Mouse (Mus musculus): ENCODE data around the gene Prkcq.
A peak's percentile ranks its signal among the peaks of the same experiment; 100 is the strongest.

The Prkcq gene

GRCm38 (mm10) chr2:11171754-11172501, at the start of gene Prkcq:
TSS of gene Prkcq (plus strand) at chr2:11172108.
- peak; percentile 78 for DNase-seq (ENCODE audit: low read depth, low spot score)

- DNase-seq (ENCODE audit: low read depth, low spot score): no peak
Observed at GRCm38 (mm10) chr2:11130881-11131280, 41.0 kb upstream of the Prkcq start.

- no peak for DNase-seq (ENCODE audit: low read depth, low spot score)
Observed at GRCm38 (mm10) chr2:11135718-11136117, 36.2 kb upstream of the Prkcq start.

GRCm38 (mm10) chr2:11138076-11138475, 33.8 kb upstream of the Prkcq start:
- DNase-seq (ENCODE audit: low read depth, low spot score): no peak

GRCm38 (mm10) chr2:11139518-11140152, 32.3 kb upstream of the Prkcq start:
- DNase-seq (ENCODE audit: low read depth, low spot score): peak; percentile 40

- DNase-seq (ENCODE audit: low read depth, low spot score): peak; percentile 21
Observed at GRCm38 (mm10) chr2:11140385-11140784, 31.5 kb upstream of the Prkcq start.

- peak; percentile 76 for DNase-seq (ENCODE audit: low read depth, low spot score)
Observed at GRCm38 (mm10) chr2:11149091-11149490, 22.8 kb upstream of the Prkcq start.

GRCm38 (mm10) chr2:11150975-11151374, 20.9 kb upstream of the Prkcq start:
- DNase-seq (ENCODE audit: low read depth, low spot score): peak; percentile 16

- no peak for DNase-seq (ENCODE audit: low read depth, low spot score)
Observed at GRCm38 (mm10) chr2:11151655-11152323, 20.1 kb upstream of the Prkcq start.

- DNase-seq (ENCODE audit: low read depth, low spot score): no peak
Observed at GRCm38 (mm10) chr2:11159641-11160040, 12.3 kb upstream of the Prkcq start.

GRCm38 (mm10) chr2:11160696-11161095, 11.2 kb upstream of the Prkcq start:
- no peak for DNase-seq (ENCODE audit: low read depth, low spot score)

- DNase-seq (ENCODE audit: low read depth, low spot score): no peak
Observed at GRCm38 (mm10) chr2:11161336-11161735, 10.6 kb upstream of the Prkcq start.

GRCm38 (mm10) chr2:11162701-11163100, 9.2 kb upstream of the Prkcq start:
- DNase-seq (ENCODE audit: low read depth, low spot score): no peak

- no peak for DNase-seq (ENCODE audit: low read depth, low spot score)
Observed at GRCm38 (mm10) chr2:11164170-11164569, 7.7 kb upstream of the Prkcq start.

GRCm38 (mm10) chr2:11169721-11170335, 2.1 kb upstream of the Prkcq start:
- no peak for DNase-seq (ENCODE audit: low read depth, low spot score)

- DNase-seq (ENCODE audit: low read depth, low spot score): peak; percentile 75
Observed at GRCm38 (mm10) chr2:11172831-11173414, 1.0 kb downstream of the Prkcq start.

- no peak for DNase-seq (ENCODE audit: low read depth, low spot score)
Observed at GRCm38 (mm10) chr2:11173521-11173920, 1.6 kb downstream of the Prkcq start.

- no peak for DNase-seq (ENCODE audit: low read depth, low spot score)
Observed at GRCm38 (mm10) chr2:11174101-11174500, 2.2 kb downstream of the Prkcq start.

GRCm38 (mm10) chr2:11177880-11178279, 6.0 kb downstream of the Prkcq start:
- no peak for DNase-seq (ENCODE audit: low read depth, low spot score)

- no peak for DNase-seq (ENCODE audit: low read depth, low spot score)
Observed at GRCm38 (mm10) chr2:11181510-11181909, 9.6 kb downstream of the Prkcq start.

GRCm38 (mm10) chr2:11182096-11182495, 10.2 kb downstream of the Prkcq start:
- no peak for DNase-seq (ENCODE audit: low read depth, low spot score)

- DNase-seq (ENCODE audit: low read depth, low spot score): no peak
Observed at GRCm38 (mm10) chr2:11183991-11184390, 12.1 kb downstream of the Prkcq start.

Measured in brain, adult 2 months (tissue).